Mouse (Mus musculus) retina, embryonic 14.5 days (tissue): ENCODE results near the gene Igfbpl1.

Source experiments
- DNase-seq: peaks from one replicate; pipeline ENCODE4 v3.0.0-alpha.2; 2015; ENCODE audit warnings: low spot score

The Igfbpl1 gene

DNA sequence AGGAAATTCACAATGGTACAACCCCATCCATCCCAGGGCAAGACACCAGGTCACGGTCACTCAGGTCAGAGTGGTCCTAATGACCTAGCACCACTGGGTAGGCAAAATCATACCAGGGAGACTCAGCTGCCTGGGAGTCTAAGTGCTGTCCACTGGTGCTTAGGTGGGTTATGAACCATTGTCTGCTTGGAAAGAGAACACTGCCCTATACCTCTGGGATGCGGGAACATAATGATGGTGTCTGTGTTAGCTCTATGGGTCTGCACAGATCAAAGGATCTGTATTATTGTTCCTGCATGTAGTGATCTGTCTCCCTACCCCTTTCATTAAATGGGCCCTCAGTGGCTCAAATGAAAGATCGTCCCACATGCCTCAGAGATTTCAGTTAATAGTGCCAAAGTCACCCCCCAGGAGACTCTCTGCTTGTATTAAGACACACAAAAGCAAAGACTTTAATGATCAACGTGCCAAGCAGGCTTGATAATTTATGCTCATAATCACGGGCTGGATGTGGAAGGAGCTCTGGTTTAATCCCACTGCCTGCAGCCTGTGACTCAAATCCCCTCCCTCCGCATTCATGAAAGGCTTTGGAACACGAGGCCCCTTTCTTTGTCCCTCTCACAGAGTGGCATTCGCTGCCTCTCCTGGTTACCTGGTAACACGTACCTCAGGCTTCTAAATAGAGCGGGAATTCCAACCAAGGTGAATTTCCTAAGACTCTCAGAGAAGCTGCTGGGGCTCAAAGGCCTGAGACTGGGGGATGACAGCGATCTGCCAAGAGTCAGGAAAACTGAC, 3.7 kb downstream of the Igfbpl1 start:
- DNase-seq: no peak

DNA sequence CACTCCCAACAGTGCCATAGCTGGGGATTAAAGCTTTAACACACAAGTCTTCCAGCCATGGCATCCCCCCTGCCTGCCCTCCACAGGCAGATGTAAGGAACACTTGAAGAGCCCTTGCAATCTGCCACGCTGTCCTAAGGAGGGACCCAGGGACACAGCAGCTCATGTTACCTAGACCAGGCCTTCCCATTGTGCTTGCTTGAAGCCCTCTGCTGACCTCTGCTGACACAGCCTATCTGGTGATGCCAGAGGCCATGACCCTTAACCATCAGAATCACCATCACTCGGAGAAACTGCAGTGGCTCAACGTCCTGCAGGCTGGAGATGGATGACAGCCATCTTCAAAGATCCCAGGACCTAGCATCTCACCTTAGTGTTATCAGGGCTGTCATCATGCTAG, 4.7 kb downstream of the Igfbpl1 start:
- DNase-seq: no peak

DNA sequence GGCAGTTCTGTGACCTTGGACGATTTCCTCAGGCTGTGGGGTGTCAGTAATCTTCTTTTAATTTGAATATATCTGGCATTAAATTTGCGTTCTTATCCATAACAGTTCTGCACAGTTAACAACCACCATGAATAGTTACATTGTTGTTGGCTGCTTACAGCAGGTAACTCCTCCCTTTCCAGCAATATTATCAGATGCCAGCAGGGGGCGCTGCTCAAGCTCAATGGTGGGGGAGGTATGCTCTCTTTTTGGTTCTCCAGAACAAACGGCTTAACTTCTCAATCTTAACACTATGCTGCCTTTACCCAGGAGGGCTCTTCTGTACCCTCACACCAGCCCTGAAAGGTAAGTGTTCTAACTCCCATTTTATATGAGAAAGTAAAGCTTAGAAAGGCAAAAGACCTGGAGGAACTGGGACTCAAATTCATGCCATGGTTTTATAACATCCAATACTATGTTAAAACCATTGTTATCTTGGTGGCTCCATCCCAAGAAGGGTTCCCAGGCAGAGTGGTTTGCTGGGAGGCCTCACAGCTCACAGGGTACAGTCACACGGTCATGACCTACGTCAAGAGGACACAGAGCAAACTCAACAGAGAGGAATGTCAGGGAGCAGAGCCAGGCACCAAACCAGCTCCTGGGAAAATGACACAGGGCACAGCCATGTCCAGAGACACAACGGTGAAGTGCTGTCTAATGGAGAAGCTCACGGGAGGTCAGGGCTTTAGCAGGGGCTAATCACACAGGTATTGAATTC, 6.5 kb downstream of the Igfbpl1 start:
- peak; percentile 82 for DNase-seq

DNA sequence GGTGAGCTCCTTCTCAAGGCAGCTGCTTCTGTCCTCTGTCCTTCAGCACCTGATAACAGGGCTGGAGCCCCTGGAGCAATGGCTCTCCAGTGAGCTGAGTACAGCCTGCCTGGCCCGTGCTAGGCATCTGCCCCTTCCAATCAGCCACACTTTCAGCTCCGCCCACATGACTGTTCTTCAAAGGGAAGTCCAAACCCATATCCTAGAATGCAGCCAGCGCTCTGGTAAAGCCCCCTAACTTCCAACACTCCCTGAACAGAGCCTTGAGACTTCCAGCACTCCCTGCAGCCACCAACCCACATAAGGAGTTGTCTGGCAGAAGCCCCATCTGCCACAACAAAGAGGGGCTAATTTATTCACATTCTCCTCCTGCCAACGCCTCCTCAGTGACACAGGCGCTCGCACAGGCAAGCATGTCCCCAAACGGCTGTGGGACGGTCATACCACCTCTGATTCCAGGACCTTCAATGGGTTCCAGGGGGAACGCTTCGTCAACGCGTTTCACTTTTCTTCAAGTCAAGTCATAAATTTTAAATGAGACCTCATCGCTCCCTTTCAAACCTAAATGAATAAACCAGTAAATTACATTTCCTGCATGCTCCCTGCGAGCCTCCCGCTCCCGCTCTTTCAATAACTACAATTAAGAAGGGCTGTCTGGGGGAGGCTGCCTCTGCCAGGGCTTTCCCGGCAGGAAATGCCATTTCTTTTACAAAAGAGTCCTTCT, 7.4 kb downstream of the Igfbpl1 start:
- DNase-seq: peak; percentile 72

DNA sequence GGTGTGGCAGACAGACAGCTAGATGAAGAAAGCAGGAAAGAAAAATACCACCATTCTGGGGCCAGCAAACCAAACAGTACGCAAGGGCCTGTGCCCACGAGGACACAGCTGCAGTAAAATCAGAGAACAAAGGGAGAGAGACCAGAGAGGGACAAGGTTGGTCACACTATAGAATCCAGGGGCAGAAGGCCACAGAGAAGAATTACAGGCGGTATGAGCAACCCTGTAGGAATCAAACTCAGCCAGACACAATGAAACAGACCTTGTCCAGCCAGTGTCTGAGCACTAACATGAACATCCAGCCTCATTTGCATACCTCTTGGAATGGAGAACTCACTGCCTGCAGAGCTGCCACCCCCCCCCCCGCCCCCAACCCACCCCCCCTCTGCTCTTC, 7.9 kb downstream of the Igfbpl1 start:
- no peak for DNase-seq

DNA sequence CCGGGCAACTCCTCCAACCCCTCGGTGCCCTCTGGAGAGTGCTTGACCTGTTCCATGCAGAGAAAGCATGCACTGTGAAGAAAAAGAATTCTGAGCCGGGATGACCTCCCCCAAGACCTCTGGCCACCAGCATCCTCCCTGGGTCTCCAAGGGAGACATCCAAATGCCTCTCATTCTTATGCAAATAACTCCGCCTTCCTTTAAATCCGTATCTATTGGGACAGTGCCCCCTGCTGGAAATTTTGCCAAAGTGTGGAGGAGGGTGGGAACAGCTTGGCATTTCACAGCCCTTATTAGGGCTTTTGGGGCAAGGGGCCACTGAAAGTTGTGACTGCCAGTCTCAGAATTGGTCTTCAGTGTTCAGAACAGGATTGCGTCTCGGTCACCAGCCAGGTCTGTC, 11.2 kb downstream of the Igfbpl1 start:
- DNase-seq: peak; percentile 65

DNA sequence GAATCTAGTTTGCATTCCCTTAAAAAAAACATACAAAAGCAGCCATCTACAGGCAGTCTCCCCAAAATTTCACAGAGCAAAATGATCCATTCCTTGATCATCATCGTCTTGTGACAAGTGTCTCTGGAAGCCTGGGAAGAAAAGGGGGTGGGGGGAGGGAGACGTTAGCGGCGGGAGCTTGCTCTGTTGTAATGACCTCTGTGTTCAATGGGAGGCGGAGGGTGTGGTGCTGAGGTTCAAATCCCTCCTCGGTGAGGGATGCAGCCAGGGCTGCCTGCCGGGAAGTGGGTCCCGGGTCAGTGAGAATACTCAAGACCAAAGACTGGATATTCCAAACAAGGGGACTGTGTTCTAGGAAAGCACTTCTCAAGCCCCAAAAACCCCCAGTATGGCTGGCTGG, 15.5 kb downstream of the Igfbpl1 start:
- no peak for DNase-seq

DNA sequence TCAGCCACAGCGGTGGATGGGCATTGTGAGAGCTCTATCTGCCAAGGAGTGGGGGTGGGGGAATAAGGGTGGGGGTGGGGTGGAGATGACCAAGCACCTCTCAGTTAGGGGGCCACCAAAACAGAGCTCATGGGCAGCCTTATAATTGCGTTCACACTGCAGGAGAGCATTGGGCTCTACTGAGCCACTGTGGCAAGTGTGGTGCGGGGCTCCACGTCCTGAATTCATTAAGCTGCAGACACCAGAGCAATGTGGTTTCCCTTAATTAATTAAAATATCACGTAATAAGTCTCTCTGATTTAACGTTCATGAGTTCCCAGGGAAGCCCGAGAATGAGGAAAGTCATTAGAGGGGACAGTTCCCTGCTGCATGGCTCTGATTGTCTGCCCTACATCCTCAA, 18.7 kb downstream of the Igfbpl1 start:
- no peak for DNase-seq

DNA sequence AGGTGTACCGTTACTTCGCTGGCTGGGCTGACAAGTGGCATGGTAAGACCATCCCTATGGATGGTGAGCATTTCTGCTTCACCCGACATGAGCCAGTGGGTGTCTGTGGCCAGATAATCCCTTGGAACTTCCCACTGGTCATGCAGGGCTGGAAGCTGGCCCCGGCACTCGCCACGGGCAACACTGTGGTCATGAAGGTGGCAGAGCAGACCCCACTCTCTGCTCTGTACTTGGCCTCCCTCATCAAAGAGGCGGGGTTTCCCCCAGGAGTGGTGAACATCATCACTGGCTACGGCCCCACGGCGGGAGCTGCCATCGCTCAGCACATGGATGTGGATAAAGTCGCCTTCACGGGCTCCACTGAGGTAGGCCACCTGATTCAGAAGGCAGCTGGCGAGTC, 23.8 kb downstream of the Igfbpl1 start:
- DNase-seq: no peak

DNA sequence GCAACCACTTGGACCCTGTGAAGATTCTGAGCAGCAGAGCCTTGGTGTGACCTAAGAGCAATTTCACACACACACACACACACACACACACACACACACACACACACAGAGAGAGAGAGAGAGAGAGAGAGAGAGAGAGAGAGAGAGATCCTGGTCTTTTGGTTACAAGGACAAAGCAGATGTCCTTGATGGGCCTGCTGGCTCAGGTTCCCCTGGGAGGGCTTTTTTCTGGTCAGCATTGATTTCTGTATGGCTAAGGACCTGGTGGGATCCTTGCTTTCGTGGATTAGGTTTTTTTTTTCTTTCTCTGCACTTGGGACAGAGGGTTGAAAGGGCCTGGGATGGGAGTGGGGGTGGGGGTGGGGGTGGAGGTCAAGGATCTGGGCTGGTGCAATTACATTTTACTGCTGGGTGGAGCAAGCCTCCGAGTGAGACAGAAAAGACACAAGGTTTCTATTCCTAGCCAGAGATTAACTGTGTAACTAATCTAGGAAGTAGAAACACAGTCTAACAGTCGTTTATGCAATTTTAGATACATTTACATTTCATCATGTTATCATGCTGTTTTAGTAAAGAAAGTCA, 26.7 kb downstream of the Igfbpl1 start:
- DNase-seq: no peak

DNA sequence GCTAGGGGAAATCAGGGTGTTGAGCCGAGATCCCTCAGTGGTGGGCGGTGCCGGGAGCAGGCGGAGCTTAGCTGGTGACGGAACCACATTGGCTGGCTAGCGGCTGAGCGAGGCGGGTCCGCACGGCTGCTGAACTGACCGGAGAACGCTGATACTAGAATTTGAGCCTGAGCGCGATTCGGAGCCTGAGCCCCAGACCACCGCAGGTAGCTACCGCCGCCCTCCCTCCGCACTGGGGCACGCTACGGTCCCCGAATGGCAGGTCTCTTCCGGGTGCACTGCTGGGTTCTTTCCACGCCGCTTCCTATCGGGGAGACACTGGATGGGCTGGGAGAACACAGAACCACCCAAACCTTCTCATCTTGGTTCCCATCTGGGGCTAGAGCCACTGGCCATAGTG, 27.8 kb downstream of the Igfbpl1 start, which contains the start of gene Aldh1b1:
Gene Aldh1b1, plus strand, starts transcription at position 59 of the 400 bp plus-strand sequence.
- peak; percentile 79 for DNase-seq

DNA sequence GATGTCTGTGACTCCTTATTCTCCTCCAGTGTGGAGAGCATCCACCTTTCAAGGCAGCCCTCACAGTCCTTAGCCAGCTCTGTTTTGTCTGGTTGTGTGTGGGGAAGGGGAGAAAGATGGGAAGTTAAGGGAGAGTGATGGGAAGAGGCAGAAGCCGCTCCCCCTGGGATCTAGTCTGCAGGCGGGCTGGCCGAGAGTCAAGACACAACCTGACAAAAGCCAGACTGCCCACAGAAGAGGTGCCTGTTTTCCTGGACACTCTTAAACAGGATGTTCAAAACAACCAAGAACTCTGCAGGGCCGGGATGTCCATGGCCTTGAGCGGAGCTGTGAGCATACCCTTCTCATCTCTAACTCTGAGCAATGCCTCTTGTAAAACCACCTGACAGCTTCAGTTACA, 30.0 kb downstream of the Igfbpl1 start:
- DNase-seq: no peak

DNA sequence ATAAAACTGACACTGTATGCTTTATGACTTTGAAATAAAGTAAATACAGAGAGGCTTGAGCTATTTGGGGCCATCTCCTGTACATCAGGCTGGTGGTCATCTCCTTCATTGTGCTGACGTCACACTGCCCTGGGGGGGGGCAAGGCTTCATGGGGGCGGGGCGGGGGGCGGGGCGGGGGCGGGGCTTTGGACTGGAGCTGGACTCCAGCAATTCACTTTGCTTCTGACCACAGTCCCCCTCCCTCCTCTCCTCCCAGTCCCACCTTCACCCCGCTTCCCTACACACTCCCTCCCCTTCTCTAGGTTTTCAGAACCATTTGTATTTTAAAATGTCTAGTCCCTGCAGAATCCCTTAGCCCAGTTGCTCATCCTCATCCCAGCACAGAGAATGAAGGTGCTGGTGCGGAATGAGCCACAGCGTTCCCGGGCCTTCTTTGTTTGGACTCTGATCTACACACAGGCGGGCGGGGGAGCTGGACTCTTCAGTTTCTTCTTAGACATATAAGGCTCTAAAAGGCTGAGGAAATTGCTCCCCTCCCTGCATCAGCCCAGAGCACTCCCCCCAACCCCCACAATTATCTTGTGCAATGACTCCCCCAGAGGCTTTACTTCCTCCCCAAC, 31.4 kb downstream of the Igfbpl1 start:
- DNase-seq: peak; percentile 65

DNA sequence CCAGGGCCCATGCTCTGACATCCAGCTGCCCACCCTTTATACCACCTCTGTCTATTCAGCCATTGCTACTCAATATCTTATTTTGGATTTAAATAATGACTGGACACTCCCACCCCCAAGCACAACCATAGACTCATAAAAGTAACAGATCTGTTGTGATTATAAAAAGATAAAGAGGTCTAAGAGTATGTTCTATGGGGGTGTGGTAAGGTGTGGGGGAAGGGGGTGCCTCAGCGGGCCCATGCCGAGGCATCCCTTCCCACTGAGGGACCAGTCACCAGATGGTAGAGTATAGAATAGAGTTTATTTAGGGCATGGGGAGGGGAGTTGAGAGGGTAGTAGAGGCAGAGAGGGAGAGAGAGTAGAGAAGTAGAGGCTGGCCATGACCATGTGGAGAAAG, 36.7 kb downstream of the Igfbpl1 start:
- DNase-seq: no peak

DNA sequence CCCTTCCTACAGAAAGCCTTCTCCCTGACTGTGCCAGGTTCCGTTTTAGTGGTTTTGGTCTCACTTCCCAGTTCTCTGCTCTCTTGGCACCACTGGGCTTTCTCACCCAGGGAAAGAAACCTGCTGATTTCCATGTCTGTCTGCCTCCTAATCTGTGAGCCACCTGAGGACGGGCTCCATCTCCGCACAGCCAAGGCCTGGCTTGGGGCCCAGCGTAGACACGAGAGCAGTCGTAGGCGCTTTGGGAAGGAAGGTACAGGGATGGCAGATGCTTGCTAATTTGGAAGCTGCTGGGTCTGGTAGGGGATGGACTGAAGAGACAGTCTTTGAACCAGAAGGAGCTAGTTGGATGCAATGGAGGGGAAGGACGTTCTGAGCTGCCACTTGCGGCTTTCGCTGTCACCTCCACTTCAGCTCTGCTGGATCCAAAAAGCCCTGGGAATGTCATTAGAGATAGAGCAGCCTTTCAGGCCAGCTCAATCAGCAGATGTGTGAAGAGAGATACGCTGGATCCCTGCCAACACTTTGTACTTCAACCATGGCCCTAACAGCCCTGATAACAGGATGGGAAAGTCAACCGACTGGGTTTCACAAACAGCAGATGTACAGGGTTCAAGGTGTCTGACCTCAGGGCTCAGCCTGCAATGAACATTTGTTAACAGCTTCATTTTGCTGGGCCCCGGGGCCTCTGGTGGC, 37.3 kb downstream of the Igfbpl1 start:
- no peak for DNase-seq

DNA sequence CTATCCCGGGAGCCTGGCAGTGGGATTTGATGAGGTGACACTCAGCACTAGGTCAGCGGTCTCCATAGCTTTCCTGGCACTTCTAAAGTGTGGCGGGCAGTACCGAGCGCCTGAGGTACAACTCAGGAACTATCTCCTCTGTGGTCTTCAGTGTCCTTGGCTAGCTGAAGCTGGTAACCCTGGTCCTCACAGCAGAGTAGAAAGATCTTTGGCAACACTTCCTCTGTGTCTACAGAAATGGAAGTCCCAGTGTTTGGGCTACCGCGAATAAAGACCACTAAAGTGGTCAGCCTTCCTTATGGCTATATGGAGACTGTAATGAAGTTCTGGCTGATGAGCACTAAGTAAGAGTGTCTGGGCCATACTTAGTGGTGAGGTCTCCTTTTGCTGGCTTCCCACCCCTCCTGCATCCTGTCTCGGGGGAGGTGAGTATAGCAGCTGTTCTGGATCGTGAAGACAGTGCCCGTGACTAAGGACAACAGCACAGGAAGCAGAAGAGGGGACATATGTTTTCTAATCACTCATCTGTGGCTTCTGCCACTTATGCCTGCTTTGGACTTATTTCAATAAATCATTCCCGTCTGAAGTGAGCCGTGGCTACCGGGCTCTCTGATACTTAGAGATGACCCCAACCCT, 38.2 kb downstream of the Igfbpl1 start:
- DNase-seq: no peak

DNA sequence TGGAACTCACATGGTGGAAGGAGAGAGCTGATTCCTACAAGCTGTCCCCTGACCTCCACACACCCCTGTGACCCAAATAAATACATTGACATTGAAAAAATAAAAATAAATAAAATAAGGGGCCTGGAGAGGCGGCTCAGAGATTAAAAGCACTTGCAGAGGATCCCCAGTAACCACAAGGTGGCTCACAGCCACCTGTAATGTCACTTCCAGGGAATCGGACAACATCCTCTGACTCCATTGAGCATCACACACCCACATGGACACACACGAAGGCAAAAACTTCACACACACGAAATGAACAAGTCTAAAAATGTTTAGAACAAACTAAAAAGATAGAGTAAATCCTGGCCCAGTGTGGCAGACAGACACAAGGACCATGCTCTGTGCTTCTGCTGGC, 40.0 kb downstream of the Igfbpl1 start:
- no peak for DNase-seq

DNA sequence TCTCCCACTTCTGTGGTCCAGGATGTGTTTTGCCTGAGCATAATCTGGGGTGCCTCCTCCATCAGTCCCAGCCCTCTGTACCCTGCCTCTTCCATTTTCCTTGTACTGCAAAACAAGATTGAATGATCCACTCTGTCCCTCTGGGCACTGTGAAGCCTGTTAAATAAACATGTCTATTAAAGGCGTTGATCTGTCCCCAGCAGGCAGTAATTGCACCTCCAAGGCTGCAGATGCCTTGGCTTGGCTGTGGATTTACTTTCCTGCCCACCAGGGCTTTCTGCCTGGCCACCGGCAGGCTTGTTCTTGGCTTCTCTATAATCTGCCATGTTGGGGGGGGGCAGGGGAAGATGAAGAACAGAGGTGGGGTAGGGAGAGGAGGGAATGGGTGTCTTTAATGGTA, 40.8 kb downstream of the Igfbpl1 start:
- DNase-seq: no peak

DNA sequence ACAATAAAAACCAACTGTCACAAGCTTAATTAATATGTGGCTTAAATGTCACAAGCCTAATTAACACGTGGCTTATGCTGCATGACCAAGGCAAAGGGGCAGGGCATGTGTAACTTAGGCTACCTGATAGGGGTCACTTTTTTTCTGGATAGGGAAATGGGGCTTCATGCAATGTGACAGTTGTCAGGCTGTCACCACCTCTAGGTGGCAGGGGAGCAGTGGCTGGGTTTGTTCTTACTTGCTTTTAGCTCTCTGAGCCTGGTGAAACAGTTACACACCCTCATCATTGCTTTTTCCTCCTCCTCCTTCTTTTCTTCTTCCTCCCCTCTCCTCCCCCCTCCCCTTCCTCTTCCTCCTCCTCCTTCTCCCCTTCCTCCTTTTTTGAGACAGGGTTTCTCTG, 43.1 kb downstream of the Igfbpl1 start:
- no peak for DNase-seq

DNA sequence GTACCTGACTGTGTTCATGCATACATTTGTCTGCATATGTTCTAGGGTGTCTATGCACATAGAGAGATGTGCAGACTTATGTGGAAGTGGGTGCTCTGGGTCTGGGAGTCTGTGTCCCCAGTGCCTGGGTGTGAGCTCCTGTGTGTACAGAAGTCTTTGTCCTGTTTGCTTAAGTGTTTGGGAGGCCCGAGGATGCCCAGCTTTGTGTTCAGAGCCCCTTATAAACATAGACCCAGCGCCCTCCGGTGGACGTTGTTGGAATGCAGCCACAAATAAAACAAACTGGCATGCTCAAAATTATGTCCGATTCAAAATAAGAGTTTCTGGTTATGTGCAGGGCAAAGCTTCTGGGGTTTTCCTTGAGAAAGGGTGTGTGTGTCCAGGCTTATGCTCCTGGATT, 55.1 kb downstream of the Igfbpl1 start:
- DNase-seq: peak; percentile 87

DNA sequence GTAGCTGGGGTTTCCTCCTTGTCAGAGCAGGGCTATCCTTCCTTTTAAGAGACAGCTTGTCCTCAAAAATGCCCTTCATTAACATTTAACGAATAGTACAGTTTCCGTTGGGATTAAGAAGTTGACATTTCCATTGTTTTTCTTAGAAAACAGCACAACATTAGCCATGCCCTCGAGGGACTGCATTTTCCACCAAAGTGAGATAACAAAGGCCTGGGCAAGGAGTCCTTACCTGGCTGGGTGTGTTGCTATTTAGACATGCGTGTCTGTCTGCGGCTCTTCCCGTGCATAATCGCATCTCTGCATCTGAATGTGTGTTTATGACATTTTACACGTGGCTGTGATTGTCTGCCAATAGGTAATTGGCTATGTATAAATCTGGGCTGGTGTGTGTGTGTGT, 55.5 kb downstream of the Igfbpl1 start:
- no peak for DNase-seq
